ENCODE assay signal across 10 mouse cellular contexts in genomic region chr5:23284884-23285283, GRCm38 (mm10).
DNase-seq lines count a peak whose midpoint lies in the region; ATAC-seq and TF ChIP-seq lines count a peak whose summit lies in the region.
"Had no signal": no experiment of that assay in that cellular context is flagged by ENCODE, and none has a peak within 500 bp of the region (broad histone marks: within the 10 kb centered on the region; RNA-seq: fewer than 3 reads in every experiment).

No protein-coding gene starts in this region.

- no peak overlapping the region for H3K9ac ChIP-seq in midbrain, embryonic 15.5 days
- H3K9ac ChIP-seq in midbrain, embryonic 13.5 days (replicated peaks): no peak overlapping the region
- H3K9ac ChIP-seq: heart, embryonic 15.5 days; midbrain, embryonic 12.5 days had no signal

- no peaks in the 10 kb centered on the region for H3K27me3 ChIP-seq in midbrain, embryonic 15.5 days (replicated peaks)
- no peaks in the 10 kb centered on the region for H3K27me3 ChIP-seq in midbrain, embryonic 13.5 days
- H3K27me3 ChIP-seq: heart, embryonic 15.5 days; midbrain, embryonic 12.5 days had no signal

- no peak overlapping the region for H3K4me2 ChIP-seq in midbrain, embryonic 15.5 days
- no peak overlapping the region for H3K4me2 ChIP-seq in midbrain, embryonic 13.5 days (replicated peaks)
- H3K4me2 ChIP-seq: heart, embryonic 15.5 days; midbrain, embryonic 12.5 days had no signal

- H3K4me3 ChIP-seq in gastrocnemius, adult 2 months: no peak overlapping the region
- H3K4me3 ChIP-seq in midbrain, embryonic 15.5 days: no peak overlapping the region
- H3K4me3 ChIP-seq in midbrain, embryonic 13.5 days (replicated peaks): no peak overlapping the region
- H3K4me3 ChIP-seq: heart, embryonic 15.5 days; midbrain, embryonic 12.5 days had no signal

- peak; percentile 74 for TF ChIP-seq CTCF in gastrocnemius, adult 2 months (IDR thresholded peaks at IDR 0.05)

- H3K36me3 ChIP-seq in midbrain, embryonic 15.5 days (replicated peaks): no peaks in the 10 kb centered on the region
- no peaks in the 10 kb centered on the region for H3K36me3 ChIP-seq in midbrain, embryonic 13.5 days
- H3K36me3 ChIP-seq: heart, embryonic 15.5 days; midbrain, embryonic 12.5 days had no signal

- intact Hi-C loops in gastrocnemius, adult 2 months (cut with DNase I): loop anchor here (1.0 to 10.0 kb wide), 2 partner anchors 34 to 320 kb away; no protein-coding TSS in a partner anchor

- 0 out of 2 replicates have a peak, but pooled peaks have one; percentile 45 for ATAC-seq in midbrain, embryonic 15.5 days (replicated peaks)
- no peak for ATAC-seq in midbrain, embryonic 13.5 days
- ATAC-seq in granulocyte monocyte progenitor cell, adult 5-6 weeks (replicated peaks; ENCODE audit: poor library complexity, severe bottlenecking): peak; percentile 89
- ATAC-seq in erythroblast, adult 5-6 weeks (replicated peaks; ENCODE audit: low FRiP score, poor library complexity, severe bottlenecking): no peak

- WGBS in midbrain, embryonic 15.5 days: 22% methylated on average over 3 of the region's 3 CpGs
- 30% methylated on average over 3 of the region's 3 CpGs for WGBS in midbrain, embryonic 13.5 days

- no peaks in the 10 kb centered on the region for H3K4me1 ChIP-seq in midbrain, embryonic 15.5 days
- no peaks in the 10 kb centered on the region for H3K4me1 ChIP-seq in midbrain, embryonic 13.5 days (replicated peaks)
- H3K4me1 ChIP-seq: midbrain, embryonic 12.5 days had no signal

- DNase-seq in gastrocnemius, adult 2 months: no peak
- DNase-seq in gastrocnemius, postnatal 25 days: no peak
- peak; percentile 7 for DNase-seq in yolk sac, embryonic 10.5 days (ENCODE audit: low spot score)
- DNase-seq in right cerebral cortex, postnatal 14 days: no peak

- peak overlapping the region; percentile 62; the same call in 1 of the 2 replicates for H3K27ac ChIP-seq in gastrocnemius, adult 2 months
- no peak overlapping the region for H3K27ac ChIP-seq in midbrain, embryonic 15.5 days
- no peak overlapping the region for H3K27ac ChIP-seq in midbrain, embryonic 13.5 days
- H3K27ac ChIP-seq: heart, embryonic 15.5 days; midbrain, embryonic 12.5 days had no signal

- H3K9me3 ChIP-seq in midbrain, embryonic 15.5 days: no peaks in the 10 kb centered on the region
- H3K9me3 ChIP-seq in midbrain, embryonic 13.5 days: no peaks in the 10 kb centered on the region
- H3K9me3 ChIP-seq: heart, embryonic 15.5 days; midbrain, embryonic 12.5 days had no signal

Comparison
In these comparisons a context has a peak if more than half of its experiments do, and no peak if none do; other contexts are left out.
1. ATAC-seq: peak in midbrain, embryonic 15.5 days (single experiment) and granulocyte monocyte progenitor cell, adult 5-6 weeks (single experiment); none in midbrain, embryonic 13.5 days (single experiment) and erythroblast, adult 5-6 weeks (single experiment).